Mouse (Mus musculus): ENCODE measurements around the gene Sirt2. TPM values are rescaled to one million over a fixed set of nuclear protein-coding genes. Genes with fewer than 3 reads are reported as not detected.

Gene Sirt2
- total and polyA plus RNA-seq, 2 experiments from 2014 or later, result 95.5 to 147 TPM

DNA sequence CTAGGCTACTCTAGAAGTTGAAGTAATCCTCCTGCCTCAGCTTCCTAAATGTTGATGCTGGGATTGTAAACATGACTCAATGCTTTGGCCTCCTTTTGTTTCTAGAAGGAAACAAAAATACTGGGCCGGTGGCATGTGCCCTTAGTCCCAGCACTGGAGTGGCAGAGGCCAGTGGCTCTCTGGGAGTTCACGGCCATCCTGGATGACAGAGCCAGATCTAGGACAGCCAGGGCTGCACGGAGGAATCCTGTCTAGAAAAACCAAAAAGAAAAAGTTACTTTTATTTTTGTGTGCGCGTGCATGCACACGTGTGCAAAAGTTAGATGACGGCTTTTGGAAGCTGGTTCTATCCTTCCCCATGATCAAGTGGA, 59.9 kb downstream of the Sirt2 start:
- Histone ChIP-seq H3K9me3 (ENCODE audit: low read length) (no peaks in the 10 kb centered on the region), H3K4me1 (ENCODE audit: insufficient read depth, low read length) (0 out of 2 replicates have a peak, but pooled peaks cover 8% of the 10 kb centered on the region), H3K36me3 (ENCODE audit: insufficient read depth, low read length) (peaks cover 18% of the 10 kb centered on the region), H3K4me3 (ENCODE audit: low read length) (no peak overlapping the region), H3K27ac (peak overlapping the region; percentile 79), H3K4me2 (ENCODE audit: low read depth, low read length) (peak overlapping the region; percentile 61; the same call in 1 of the 2 replicates), H3K27me3 (ENCODE audit: insufficient read depth, low read length) (no peaks in the 10 kb centered on the region), H3K9ac (replicated peaks; ENCODE audit: low read length) (no peak overlapping the region)
- DNase-seq (ENCODE audit: low spot score), result no peak
- no peak for TF ChIP-seq CTCF (IDR thresholded peaks at IDR 0.05; ENCODE audit: low read depth)
- 91% methylated on average over 7 of the region's 7 CpGs for WGBS
- no peak for ATAC-seq

DNA sequence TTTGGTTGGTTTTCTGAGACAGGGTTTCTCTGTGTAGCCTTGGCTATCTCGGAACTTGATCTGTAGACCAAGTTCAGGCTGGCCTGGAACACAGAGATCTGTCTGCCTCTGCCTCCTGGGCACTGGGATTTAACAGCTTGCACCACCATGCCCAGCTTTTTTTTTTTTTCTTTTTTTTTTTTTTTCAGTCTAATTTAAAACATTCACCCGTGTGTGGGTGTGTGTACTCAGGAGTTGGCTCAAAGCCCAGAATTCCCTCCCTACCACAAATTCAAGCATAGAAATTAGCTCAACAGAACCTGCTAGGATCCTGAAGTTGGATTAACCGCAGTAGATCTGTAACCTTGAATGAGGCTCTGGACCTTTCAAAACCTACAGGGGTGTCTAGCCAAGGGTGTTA, 60.8 kb downstream of the Sirt2 start:
- H3K27me3 ChIP-seq (ENCODE audit: insufficient read depth, low read length), result no peaks in the 10 kb centered on the region
- no peak overlapping the region for H3K4me2 ChIP-seq (ENCODE audit: low read depth, low read length)
- no peak overlapping the region for H3K27ac ChIP-seq
- ATAC-seq (no peak), DNase-seq (ENCODE audit: low spot score) (peak; percentile 42)
- H3K9ac ChIP-seq (replicated peaks; ENCODE audit: low read length), result no peak overlapping the region
- H3K4me3 ChIP-seq (ENCODE audit: low read length), result no peak overlapping the region
- 0 out of 2 replicates have a peak, but pooled peaks cover 8% of the 10 kb centered on the region for H3K4me1 ChIP-seq (ENCODE audit: insufficient read depth, low read length)
- TF ChIP-seq CTCF (IDR thresholded peaks at IDR 0.05; ENCODE audit: low read depth), result no peak
- 44% methylated on average over 3 of the region's 3 CpGs for WGBS
- H3K9me3 ChIP-seq (ENCODE audit: low read length), result no peaks in the 10 kb centered on the region
- H3K36me3 ChIP-seq (ENCODE audit: insufficient read depth, low read length), result peaks cover 18% of the 10 kb centered on the region

DNA sequence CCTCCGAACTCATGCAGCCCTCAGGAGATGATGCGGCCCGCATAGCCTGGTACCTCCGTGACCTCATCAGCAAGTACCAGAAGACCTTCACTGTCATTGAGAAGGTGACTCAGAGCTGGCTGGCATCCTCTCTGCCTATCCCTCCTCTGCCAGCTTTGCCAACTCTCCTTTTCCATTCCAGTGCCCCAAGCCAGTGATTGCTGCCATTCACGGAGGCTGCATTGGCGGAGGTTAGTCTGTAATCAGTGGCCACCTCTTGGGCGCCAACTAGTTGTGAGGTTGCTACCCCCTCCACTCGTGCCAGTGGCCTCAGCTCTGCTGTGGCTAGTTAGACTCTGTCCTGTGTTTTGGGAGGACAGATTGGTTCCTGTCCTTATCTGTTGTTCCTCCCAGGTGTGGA, 63.3 kb downstream of the Sirt2 start:
- Histone ChIP-seq H3K9ac (replicated peaks; ENCODE audit: low read length) (no peak overlapping the region), H3K4me3 (ENCODE audit: low read length) (no peak overlapping the region), H3K27me3 (ENCODE audit: insufficient read depth, low read length) (no peaks in the 10 kb centered on the region), H3K4me1 (ENCODE audit: insufficient read depth, low read length) (0 out of 2 replicates have a peak, but pooled peaks cover 8% of the 10 kb centered on the region), H3K4me2 (ENCODE audit: low read depth, low read length) (no peak overlapping the region), H3K27ac (no peak overlapping the region), H3K36me3 (ENCODE audit: insufficient read depth, low read length) (peaks cover 18% of the 10 kb centered on the region), H3K9me3 (ENCODE audit: low read length) (no peaks in the 10 kb centered on the region)
- DNase-seq (ENCODE audit: low spot score) (no peak), ATAC-seq (no peak)
- 90% methylated on average over 8 of the region's 8 CpGs for WGBS
- no peak for TF ChIP-seq CTCF (IDR thresholded peaks at IDR 0.05; ENCODE audit: low read depth)

DNA sequence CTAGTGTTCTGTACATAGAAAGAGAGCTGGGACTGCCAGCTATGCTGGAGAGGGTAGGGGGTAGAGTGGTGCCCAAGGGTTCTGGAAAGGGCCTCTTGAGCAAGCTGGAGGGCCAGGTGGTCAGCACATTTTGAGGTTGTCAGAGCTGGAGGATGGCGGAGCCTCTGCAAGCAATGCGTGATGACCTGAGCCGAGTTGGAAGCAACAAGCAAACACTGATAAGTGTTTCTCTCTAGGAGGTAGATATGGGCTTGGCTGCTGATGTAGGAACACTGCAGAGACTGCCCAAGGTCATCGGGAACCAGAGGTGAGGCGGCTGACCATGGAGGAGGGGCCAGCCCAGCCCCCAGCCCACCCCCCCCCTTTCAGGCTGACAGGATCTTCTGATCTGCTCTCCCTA, 64.4 kb downstream of the Sirt2 start:
- H3K4me1 ChIP-seq (ENCODE audit: insufficient read depth, low read length), result 0 out of 2 replicates have a peak, but pooled peaks cover 2% of the 10 kb centered on the region
- H3K4me2 ChIP-seq (ENCODE audit: low read depth, low read length), result no peak overlapping the region
- WGBS, result 93% methylated on average over 5 of the region's 5 CpGs
- no peak overlapping the region for H3K4me3 ChIP-seq (ENCODE audit: low read length)
- peaks cover 18% of the 10 kb centered on the region for H3K36me3 ChIP-seq (ENCODE audit: insufficient read depth, low read length)
- no peak overlapping the region for H3K27ac ChIP-seq
- DNase-seq (ENCODE audit: low spot score) (no peak), ATAC-seq (no peak)
- TF ChIP-seq CTCF (IDR thresholded peaks at IDR 0.05; ENCODE audit: low read depth), result no peak
- H3K9me3 ChIP-seq (ENCODE audit: low read length), result no peaks in the 10 kb centered on the region
- no peak overlapping the region for H3K9ac ChIP-seq (replicated peaks; ENCODE audit: low read length)
- no peaks in the 10 kb centered on the region for H3K27me3 ChIP-seq (ENCODE audit: insufficient read depth, low read length)

DNA sequence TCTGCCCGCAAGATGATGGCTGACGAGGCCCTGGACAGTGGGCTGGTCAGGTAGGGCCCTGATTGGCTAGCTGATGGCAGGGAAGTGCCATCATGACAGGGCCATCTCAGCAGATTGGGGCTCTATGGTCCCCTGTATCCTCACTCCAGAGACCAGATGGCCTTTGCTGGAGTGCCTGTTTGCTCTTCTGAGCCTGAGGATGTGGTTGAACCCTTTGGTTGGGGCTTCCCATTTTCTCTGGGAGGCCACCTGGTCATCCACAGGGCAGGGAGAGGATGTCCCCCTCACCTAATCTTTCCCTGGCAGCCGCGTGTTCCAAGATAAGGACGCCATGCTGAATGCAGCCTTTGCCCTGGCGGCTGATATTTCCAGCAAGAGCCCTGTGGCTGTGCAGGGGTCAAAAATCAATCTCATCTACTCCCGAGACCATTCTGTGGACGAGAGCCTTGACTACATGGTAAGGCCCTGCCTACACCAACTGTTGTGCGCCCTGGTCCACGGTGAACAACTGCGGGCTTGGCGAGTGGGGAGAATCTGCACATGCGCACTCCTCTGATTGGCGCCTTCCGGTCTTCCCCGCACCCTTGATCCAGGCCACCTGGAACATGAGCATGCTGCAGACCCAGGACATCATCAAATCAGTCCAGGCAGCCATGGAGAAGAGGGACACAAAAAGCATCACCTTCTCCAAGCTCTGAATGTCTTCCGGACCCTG, 65.0 kb downstream of the Sirt2 start:
- H3K4me3 ChIP-seq (ENCODE audit: low read length), result no peak overlapping the region
- ATAC-seq (no peak), DNase-seq (ENCODE audit: low spot score) (no peak)
- no peaks in the 10 kb centered on the region for H3K4me1 ChIP-seq (ENCODE audit: insufficient read depth, low read length)
- no peak overlapping the region for H3K27ac ChIP-seq
- H3K9ac ChIP-seq (replicated peaks; ENCODE audit: low read length), result no peak overlapping the region
- no peaks in the 10 kb centered on the region for H3K27me3 ChIP-seq (ENCODE audit: insufficient read depth, low read length)
- no peaks in the 10 kb centered on the region for H3K9me3 ChIP-seq (ENCODE audit: low read length)
- H3K36me3 ChIP-seq (ENCODE audit: insufficient read depth, low read length), result peaks cover 18% of the 10 kb centered on the region
- no peak for TF ChIP-seq CTCF (IDR thresholded peaks at IDR 0.05; ENCODE audit: low read depth)
- WGBS, result 94% methylated on average over 17 of the region's 17 CpGs
- no peak overlapping the region for H3K4me2 ChIP-seq (ENCODE audit: low read depth, low read length)

DNA sequence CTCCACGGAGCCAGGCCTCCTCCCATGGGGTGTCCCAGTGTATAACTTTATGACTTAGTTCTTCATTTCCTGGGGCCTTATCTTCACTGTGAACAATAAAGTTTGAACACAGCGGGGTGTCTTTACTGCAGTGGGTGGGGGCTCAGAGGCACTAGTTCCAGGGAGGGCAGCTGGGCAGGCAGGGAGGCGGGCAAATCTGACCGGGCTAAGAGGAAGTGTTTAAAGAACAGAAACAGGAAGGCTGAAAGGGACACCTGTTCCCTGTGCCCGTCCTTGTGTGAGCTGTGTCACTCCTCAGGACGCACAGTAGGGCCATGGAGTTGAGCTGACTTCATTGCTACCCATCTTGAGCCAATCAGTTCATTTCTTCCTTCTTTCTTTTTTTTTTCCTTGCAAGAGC, 65.6 kb downstream of the Sirt2 start:
- no peak overlapping the region for H3K27ac ChIP-seq
- 74% methylated on average over 6 of the region's 6 CpGs for WGBS
- no peak overlapping the region for H3K9ac ChIP-seq (replicated peaks; ENCODE audit: low read length)
- no peak overlapping the region for H3K4me3 ChIP-seq (ENCODE audit: low read length)
- DNase-seq (ENCODE audit: low spot score), result no peak
- ATAC-seq, result no peak
- no peak overlapping the region for H3K4me2 ChIP-seq (ENCODE audit: low read depth, low read length)
- peaks cover 18% of the 10 kb centered on the region for H3K36me3 ChIP-seq (ENCODE audit: insufficient read depth, low read length)
- no peak for TF ChIP-seq CTCF (IDR thresholded peaks at IDR 0.05; ENCODE audit: low read depth)
- no peaks in the 10 kb centered on the region for H3K9me3 ChIP-seq (ENCODE audit: low read length)
- H3K4me1 ChIP-seq (ENCODE audit: insufficient read depth, low read length), result no peaks in the 10 kb centered on the region
- no peaks in the 10 kb centered on the region for H3K27me3 ChIP-seq (ENCODE audit: insufficient read depth, low read length)

DNA sequence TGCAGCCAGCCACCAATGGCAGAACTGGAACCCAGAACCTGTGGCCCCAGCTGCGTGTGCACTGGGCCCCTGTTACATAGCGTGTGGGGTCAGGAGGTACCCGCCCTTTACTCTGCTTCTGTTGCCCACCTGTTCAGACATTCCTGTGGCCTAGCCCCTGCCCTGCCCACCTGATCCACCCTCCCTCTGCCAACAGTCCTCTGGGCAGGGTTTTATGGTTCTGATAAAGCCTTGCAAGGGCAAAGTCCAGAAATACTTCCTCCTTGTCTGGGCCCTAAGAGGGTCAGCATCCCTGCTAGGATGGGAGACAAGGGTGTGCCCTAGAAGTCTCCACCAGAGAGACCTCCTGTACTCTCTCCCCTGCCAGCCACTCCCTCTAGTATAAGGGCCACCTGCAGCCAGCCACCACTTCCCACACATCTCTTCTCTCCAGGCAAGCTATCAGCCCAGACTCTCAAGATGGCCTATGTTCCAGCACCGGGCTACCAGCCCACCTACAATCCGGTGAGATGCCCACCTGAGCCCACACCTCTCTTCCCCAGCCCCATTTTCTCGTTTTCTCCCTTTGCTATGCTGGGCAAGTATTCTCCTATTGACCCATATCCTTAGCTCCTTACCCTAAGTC, 67.3 kb downstream of the Sirt2 start, which contains the start of gene Lgals4:
Gene Lgals4 (plus strand): TSS at position 132 of the 625 bp plus-strand sequence.
- Histone ChIP-seq H3K27ac (no peak within 1 kb of the TSS), H3K4me1 (ENCODE audit: insufficient read depth, low read length) (no peaks in the 10 kb centered on the region), H3K9me3 (ENCODE audit: low read length) (no peaks in the 10 kb centered on the region), H3K4me3 (ENCODE audit: low read length) (no peak within 1 kb of the TSS), H3K9ac (replicated peaks; ENCODE audit: low read length) (no peak within 1 kb of the TSS), H3K27me3 (ENCODE audit: insufficient read depth, low read length) (no peaks in the 10 kb centered on the region), H3K36me3 (ENCODE audit: insufficient read depth, low read length) (peaks cover 18% of the 10 kb centered on the region), H3K4me2 (ENCODE audit: low read depth, low read length) (no peak within 1 kb of the TSS)
- TF ChIP-seq CTCF (IDR thresholded peaks at IDR 0.05; ENCODE audit: low read depth), result no peak
- 81% methylated on average over 6 of the region's 6 CpGs for WGBS
- ATAC-seq (no peak), DNase-seq (ENCODE audit: low spot score) (no peak)

Measured in hindbrain, postnatal 0 days (tissue).